Mouse (Mus musculus): ENCODE results near the gene Tmem150a.

DNA sequence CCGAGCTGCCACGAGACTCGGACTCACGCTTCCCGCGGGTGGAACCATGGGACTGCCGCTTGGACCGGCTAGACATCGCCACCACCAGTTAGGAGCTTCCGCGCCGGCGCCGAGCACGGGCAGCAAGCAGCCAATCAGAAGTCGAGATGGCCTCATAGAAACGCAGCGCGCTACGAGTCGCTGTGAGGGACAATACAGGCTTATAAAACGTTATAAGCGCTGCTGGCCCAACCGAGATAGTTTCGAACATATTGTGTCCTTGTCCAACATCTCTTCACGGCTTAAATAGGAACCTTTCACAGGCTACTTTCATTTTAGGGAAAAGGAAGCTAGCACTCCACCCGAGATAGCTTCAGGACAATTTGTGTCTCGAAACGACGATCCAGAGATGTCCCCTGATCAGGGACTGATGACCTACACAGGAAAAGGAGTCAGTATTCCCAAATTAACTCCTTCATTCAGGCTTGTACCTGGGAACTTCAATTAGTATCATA is 10.1 kb upstream of the Tmem150a start, which contains the start of gene Usp39:
- peak; percentile 30; the same call in 1 of the 2 replicates for TF ChIP-seq CTCF (IDR thresholded peaks at IDR 0.05; ENCODE audit: low read depth)
- TF ChIP-seq EP300 (IDR thresholded peaks at IDR 0.05; ENCODE audit: low read depth): no peak

All from liver, embryonic 14.5 days (tissue).